Mouse (Mus musculus): Measurements from ENCODE around the gene L3mbtl3.
A peak's percentile ranks its signal among the peaks of the same experiment; 100 is the strongest.

L3mbtl3 gene

DNA sequence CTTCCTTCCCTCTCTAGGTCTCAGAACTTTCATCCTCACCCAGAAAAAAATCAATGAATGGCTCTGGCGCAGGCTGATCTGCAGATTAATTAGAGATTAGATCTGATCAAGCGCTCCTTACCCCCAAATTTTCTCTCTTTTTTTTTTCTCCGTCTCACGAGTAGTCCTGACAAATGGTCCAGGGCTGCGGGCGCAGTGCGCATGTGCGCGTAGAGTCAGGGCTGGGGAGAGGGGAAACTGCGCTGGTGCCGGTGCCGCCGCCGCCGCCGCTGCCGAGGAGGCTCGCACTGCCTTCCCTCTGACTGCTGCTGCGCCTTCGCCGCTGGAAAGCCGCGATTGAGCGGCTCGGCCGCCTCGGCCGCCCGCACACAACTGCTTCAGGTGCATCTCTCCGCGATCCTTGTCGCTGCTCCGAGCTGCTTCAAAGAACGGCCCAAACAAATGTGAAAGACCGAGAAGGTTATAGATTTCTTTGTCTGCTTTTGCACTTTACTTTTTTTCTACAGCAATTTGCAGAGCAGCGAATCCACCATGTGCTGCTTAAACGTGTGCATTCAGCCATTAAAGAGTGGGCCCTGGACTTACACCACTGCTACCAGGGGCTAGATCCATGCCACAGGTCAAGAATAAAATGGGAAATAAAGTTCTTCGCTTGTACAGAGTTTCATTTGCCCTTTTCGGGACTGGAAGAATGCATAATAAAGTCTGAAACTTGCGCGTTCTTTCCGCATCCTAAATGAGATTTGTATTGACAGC lies at the start of gene L3mbtl3:
Gene L3mbtl3 (minus strand): TSS at position 182 of the 756 bp plus-strand sequence.
- peak; percentile 82 for DNase-seq (ENCODE audit: low read depth, low spot score)

- no peak for DNase-seq (ENCODE audit: low read depth, low spot score)
These were observed 45.4 kb upstream of the L3mbtl3 start for GRCm38 (mm10) chr10:26421168-26421567.

GRCm38 (mm10) chr10:26388656-26389055 lies 12.9 kb upstream of the L3mbtl3 start:
- DNase-seq (ENCODE audit: low read depth, low spot score) = no peak

- no peak for DNase-seq (ENCODE audit: low read depth, low spot score)
These were observed 1.5 kb upstream of the L3mbtl3 start for GRCm38 (mm10) chr10:26377332-26377602.

GRCm38 (mm10) chr10:26376546-26377331 lies 968 bp upstream of the L3mbtl3 start:
- peak; percentile 2 for DNase-seq (ENCODE audit: low read depth, low spot score)

- DNase-seq (ENCODE audit: low read depth, low spot score) = no peak
These were observed 420 bp downstream of the L3mbtl3 start for GRCm38 (mm10) chr10:26375351-26375751.

GRCm38 (mm10) chr10:26374436-26375311 lies 1.1 kb downstream of the L3mbtl3 start:
- peak; percentile 40 for DNase-seq (ENCODE audit: low read depth, low spot score)

DNA sequence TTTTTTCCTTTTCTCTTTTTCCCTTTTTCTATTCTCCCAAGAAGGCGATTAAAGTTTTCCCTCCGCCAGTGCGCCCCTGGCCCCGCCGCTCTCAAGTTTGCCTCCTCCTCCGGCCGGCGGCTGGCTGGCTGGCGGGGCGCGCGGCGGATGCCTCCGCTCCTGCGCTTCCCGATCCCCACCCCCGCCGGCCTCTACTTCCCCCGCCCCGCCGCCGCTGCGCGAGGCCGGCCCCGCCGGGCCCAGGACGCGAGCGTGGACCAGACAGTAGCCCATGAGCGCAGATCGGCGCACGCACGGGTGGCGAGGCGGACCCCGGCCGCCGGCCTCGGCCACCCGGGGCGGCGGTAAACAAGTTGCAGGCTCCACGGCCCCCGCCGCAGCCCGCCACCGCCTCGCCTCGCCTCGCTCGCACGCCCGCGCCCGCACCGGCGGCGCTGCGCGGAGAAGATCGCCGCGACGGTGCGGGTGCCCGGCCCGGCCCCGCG lies 1.8 kb downstream of the L3mbtl3 start:
- peak; percentile 38 for DNase-seq (ENCODE audit: low read depth, low spot score)

DNA sequence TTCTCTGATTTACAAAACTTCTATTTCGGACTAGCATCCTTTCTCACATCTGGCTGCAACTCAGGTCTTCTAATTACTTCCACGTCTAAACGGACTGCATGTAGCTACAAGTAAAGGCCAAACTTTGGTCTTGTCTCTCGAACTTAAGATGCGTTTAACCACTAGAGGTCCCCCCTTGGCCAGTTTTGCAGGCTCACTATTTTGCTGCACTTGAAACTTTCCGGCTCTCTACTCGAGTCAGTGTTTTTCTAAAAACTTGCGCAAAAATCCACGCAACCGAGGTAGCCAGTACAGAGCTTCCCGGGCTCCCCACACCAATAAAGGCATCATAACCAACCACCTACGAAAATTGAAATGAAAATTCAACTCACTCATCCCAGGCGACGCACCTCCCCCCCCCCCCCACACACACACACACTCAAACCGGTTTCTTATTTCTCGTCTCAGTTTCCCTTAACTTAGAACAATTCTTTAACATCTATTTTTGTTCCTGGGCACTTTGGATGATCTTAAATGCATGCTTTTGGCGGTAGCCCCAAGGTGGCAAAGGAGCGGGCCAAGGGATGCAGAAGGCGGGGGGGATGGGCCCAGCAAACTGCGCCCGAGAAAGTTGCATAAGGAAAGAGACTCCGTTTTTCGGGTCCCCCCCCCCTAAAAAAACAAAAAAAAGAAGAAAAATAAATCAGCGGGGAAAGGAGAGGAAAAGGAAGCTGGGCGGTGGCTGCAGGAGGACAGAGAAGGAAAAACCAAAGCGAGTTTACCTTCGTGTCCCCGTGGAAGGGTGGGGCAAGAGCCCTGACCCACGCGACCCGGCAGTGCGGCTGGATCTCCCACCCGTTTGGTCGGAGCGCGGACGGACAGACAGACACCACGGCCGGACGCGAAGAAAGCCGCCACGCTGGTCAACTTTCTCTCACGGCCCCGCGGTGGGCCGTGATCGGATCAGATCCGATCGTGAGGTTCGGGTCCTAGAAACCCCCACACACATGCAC lies 2.5 kb downstream of the L3mbtl3 start:
- DNase-seq (ENCODE audit: low read depth, low spot score) = peak; percentile 80

DNA sequence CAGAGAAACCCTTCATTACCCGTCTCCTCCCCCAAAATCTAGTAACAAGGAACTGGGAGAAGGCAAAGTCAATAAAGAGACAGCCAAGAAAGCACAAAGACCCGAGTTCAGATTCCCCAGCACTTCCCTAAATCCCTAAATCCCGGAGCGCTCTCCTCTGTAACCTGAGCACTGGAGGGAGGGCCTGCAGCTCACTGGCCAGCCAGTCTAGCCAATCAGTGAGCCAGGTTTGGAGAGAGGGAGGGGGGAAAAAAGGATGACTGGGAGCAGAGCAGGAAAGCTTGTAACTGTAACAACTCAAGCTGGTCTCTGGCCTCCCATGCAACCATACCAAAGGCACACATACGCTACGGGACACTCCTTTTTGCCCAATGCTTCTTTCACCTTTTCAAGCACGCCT lies 4.4 kb downstream of the L3mbtl3 start:
- DNase-seq (ENCODE audit: low read depth, low spot score) = peak; percentile 17

DNA sequence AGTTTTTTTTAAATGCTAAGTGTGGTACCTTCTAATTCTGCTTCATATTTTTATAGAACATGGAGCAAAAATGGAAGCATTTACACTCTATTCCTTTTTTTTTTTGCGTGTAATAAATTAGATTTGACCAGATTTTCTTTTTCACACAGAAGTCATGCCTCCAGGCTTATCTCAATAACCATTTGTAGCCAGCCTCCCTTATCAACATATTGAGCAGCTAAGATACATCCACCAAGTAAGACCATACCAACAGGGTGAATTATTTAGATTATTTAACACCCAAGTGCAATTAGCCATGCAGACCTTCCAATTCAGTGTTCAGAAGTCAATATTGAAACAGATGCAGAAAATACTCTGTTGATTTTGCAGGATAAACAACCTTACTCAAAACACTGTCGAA lies 10.8 kb downstream of the L3mbtl3 start:
- DNase-seq (ENCODE audit: low read depth, low spot score) = no peak

DNA sequence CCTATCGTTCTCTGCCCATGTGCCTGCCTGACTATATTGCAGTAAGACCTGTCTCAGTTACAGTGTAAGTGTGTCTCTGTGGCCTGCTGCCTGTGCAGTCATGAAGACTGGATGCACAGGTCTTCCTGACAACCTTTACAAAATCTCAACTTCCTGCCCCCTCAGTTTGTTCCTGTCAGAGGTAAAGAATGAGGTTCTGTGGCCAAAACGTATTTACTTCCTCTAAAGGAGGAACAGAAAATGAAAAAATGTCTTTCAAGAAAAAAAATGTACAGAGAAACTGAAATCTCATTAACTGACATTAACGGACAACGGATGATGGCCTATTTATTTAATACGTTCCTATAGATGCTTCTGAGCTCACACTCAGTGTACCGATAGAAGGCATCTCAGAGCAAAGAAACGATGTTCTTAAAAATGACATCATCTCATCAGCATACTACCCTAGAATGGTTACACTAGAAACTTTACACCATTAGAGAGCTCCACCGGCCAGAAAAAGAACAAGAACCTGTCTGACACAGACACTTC lies 11.4 kb downstream of the L3mbtl3 start:
- DNase-seq (ENCODE audit: low read depth, low spot score) = no peak

DNA sequence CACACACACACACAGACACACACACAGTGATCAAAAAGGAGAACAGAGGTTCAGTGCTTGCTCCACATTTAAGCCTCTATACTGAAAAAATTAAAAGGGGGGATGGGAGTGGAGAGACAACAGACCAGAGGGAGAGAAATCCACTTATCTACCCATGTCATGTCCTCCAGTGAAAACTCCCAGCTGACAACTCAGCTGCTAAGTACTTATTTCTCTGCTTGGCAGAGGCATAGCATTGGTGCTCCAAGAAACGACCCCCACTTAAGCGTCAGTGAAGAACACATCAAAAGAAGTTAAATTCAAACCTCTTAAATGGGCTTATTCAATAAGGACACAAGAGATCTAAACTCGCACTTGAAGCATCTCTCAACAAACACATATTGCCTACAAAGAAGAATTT lies 12.2 kb downstream of the L3mbtl3 start:
- DNase-seq (ENCODE audit: low read depth, low spot score) = no peak

DNA sequence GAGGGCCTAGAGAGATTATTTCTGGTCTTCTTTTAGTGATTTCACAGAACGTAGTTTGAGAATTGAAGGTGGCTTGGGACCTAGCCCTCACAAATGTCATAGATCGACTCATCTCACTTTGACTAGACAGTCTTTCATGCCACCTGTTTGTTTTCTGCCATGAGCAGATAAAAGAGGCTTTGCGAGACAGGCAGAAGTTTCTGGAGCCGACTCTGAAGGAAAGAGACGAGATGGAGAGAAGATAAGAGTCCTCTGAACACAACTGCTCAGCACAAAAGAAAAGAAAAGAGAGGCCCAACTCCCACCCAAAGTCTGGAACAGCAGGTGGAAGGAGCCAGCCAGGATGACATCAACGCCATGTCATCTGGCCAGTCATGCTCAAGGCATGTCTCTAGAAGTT lies 17.0 kb downstream of the L3mbtl3 start:
- DNase-seq (ENCODE audit: low read depth, low spot score) = no peak

GRCm38 (mm10) chr10:26358231-26358630 lies 17.5 kb downstream of the L3mbtl3 start:
- no peak for DNase-seq (ENCODE audit: low read depth, low spot score)

DNA sequence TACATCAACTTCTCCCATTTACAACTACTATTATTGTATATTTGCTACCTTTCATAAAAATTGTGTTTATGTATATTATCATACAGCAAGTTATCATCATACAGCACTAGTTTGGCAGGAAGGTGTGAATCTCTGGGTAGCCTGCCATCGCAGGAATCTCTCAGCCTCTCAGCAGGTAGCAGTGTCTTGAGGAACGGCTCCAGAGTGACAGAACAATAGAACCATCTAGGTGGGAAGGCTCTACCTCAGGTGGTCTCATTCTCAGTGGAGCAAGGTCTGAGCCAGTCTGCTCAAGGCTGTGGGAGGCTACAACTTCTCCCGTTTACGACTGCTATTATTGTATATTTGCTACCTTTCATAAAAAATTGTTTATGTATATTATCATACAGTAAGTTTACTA lies 22.0 kb downstream of the L3mbtl3 start:
- no peak for DNase-seq (ENCODE audit: low read depth, low spot score)

GRCm38 (mm10) chr10:26351129-26351738 lies 24.5 kb downstream of the L3mbtl3 start:
- no peak for DNase-seq (ENCODE audit: low read depth, low spot score)

DNA sequence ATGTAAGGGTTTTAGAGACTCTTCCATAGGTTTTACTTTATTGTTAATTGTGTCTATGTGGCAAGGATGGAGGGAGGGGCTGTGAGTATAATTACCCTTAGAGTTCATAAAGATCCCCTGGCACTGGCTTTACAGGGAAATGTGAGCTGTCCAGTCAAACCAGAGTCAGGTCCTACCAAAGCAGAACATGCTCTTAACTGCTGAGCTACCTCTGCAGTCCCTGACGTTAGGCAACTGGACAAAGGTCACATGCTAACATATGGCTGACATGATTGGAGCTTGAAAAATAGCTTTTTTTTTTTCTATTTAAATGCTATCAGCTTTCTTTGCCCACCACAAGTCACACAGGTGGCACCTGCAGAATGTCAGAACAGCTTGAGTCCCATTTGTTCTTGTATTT lies 25.6 kb downstream of the L3mbtl3 start:
- DNase-seq (ENCODE audit: low read depth, low spot score) = no peak

DNA sequence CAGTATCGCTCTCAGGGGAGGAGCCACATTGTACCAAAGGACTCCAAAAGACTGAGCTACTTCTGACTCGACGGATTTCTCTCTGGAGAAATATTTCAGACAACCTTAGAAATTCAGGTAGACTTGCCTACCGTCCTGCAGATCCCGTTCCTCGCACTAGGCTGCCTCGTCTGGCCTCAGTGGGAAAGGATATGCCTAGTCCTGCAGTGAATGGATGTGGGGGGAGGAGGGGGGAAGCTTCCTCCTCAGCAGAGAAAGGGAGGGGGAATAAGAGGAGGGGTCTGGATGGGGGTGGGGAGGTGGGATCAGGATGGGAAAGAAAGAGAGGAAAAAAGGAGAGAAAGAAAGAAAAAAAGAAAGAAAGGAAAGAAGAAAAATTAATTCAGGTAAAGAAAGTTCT lies 28.2 kb downstream of the L3mbtl3 start:
- DNase-seq (ENCODE audit: low read depth, low spot score) = no peak

- no peak for DNase-seq (ENCODE audit: low read depth, low spot score)
These were observed 29.9 kb downstream of the L3mbtl3 start for GRCm38 (mm10) chr10:26345879-26346278.
